Mouse (Mus musculus): ENCODE data around the gene Fras1. TPM values are rescaled to one million over a fixed set of nuclear protein-coding genes. Genes with fewer than 3 reads are reported as not detected.

Fras1 gene
- polyA plus RNA-seq, 1 experiment from 2014 or later = 43.9 TPM

GRCm38 (mm10) chr5:96675676-96676075, 301.9 kb downstream of the Fras1 start:
- H3K9me3 ChIP-seq (replicated peaks; ENCODE audit: control insufficient read depth, low read length) = no peaks in the 10 kb centered on the region
- no peak overlapping the region for H3K9ac ChIP-seq (ENCODE audit: low read depth, low read length)
- H3K27me3 ChIP-seq (ENCODE audit: control insufficient read depth, insufficient read depth, low read length) = no peaks in the 10 kb centered on the region
- ATAC-seq (replicated peaks; ENCODE audit: insufficient number of reproducible peaks, low FRiP score, low TSS enrichment) = no peak
- peaks cover 3% of the 10 kb centered on the region; the same call in 1 of the 2 replicates for H3K36me3 ChIP-seq (ENCODE audit: control insufficient read depth, insufficient read depth, low read length)
- no peak overlapping the region for H3K4me3 ChIP-seq (ENCODE audit: low read depth, low read length)
- WGBS (ENCODE audit: insufficient replicate concordance) = 89% methylated on average over 4 of the region's 4 CpGs
- H3K4me2 ChIP-seq = no peak overlapping the region
- H3K27ac ChIP-seq (ENCODE audit: low read depth, low read length) = no peak overlapping the region
- H3K4me1 ChIP-seq (ENCODE audit: control insufficient read depth, insufficient read depth, low read length) = peaks cover under 1% of the 10 kb centered on the region; the same call in 1 of the 2 replicates

- no peak overlapping the region for H3K4me2 ChIP-seq
- H3K27me3 ChIP-seq (ENCODE audit: control insufficient read depth, insufficient read depth, low read length) = no peaks in the 10 kb centered on the region
- H3K36me3 ChIP-seq (ENCODE audit: control insufficient read depth, insufficient read depth, low read length) = peaks cover 3% of the 10 kb centered on the region; the same call in 1 of the 2 replicates
- peaks cover 6% of the 10 kb centered on the region for H3K4me1 ChIP-seq (ENCODE audit: control insufficient read depth, insufficient read depth, low read length)
- no peak for ATAC-seq (replicated peaks; ENCODE audit: insufficient number of reproducible peaks, low FRiP score, low TSS enrichment)
- H3K9ac ChIP-seq (ENCODE audit: low read depth, low read length) = no peak overlapping the region
- no peaks in the 10 kb centered on the region for H3K9me3 ChIP-seq (replicated peaks; ENCODE audit: control insufficient read depth, low read length)
- no peak overlapping the region for H3K4me3 ChIP-seq (ENCODE audit: low read depth, low read length)
- no peak overlapping the region for H3K27ac ChIP-seq (ENCODE audit: low read depth, low read length)
- WGBS (ENCODE audit: insufficient replicate concordance) = 23% methylated on average over 2 of the region's 2 CpGs
Measured at GRCm38 (mm10) chr5:96677498-96677897, 303.7 kb downstream of the Fras1 start.

DNA sequence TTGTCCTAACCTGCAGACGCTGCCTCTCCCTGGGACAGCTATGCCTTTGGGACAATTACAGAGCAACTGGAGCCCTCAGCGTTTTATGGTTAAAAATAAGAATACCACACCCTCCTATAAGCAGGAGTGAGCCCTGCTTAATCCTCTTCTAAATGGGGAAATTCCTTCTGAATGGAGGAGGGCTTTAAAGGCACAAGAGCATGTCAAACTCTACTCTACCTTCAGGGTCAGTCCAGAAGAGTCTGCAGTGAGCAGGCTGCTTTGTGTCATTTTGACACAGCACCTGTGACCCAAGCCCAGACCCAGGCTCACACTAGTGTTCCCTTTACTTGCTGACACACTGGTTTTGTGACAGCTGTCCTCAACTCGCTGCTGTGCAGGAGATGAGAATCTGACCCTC, 307.3 kb downstream of the Fras1 start:
- ATAC-seq (replicated peaks; ENCODE audit: insufficient number of reproducible peaks, low FRiP score, low TSS enrichment) = no peak
- no peaks in the 10 kb centered on the region for H3K27me3 ChIP-seq (ENCODE audit: control insufficient read depth, insufficient read depth, low read length)
- peaks cover 6% of the 10 kb centered on the region for H3K4me1 ChIP-seq (ENCODE audit: control insufficient read depth, insufficient read depth, low read length)
- WGBS (ENCODE audit: insufficient replicate concordance) = 41% methylated on average over 3 of the region's 3 CpGs
- no peak overlapping the region for H3K4me3 ChIP-seq (ENCODE audit: low read depth, low read length)
- no peak overlapping the region for H3K27ac ChIP-seq (ENCODE audit: low read depth, low read length)
- H3K4me2 ChIP-seq = no peak overlapping the region
- H3K36me3 ChIP-seq (ENCODE audit: control insufficient read depth, insufficient read depth, low read length) = no peaks in the 10 kb centered on the region
- H3K9me3 ChIP-seq (replicated peaks; ENCODE audit: control insufficient read depth, low read length) = no peaks in the 10 kb centered on the region
- H3K9ac ChIP-seq (ENCODE audit: low read depth, low read length) = no peak overlapping the region

DNA sequence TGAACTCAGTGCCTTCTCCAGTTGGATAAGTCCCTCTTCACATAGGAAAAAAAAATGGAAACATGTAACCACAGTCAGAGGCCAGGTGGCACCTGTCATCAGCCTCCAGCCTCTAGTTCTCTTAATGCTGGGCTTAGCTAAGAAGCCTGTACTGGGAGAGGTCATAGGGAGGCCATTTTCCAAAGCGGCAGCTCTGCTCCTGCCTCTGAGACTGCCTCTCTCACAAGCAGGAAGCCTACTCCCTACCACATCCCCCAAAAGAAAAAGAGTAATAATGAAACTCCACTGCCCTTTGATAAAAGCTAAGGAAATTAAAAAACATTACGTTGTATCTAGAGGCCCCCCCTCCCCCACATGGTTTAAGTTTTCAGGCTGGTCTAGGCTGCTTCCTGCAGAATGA, 309.0 kb downstream of the Fras1 start:
- WGBS (ENCODE audit: insufficient replicate concordance) = 69% methylated on average over 2 of the region's 2 CpGs
- no peak overlapping the region for H3K4me2 ChIP-seq
- no peak overlapping the region for H3K27ac ChIP-seq (ENCODE audit: low read depth, low read length)
- ATAC-seq (replicated peaks; ENCODE audit: insufficient number of reproducible peaks, low FRiP score, low TSS enrichment) = no peak
- no peak overlapping the region for H3K9ac ChIP-seq (ENCODE audit: low read depth, low read length)
- H3K4me3 ChIP-seq (ENCODE audit: low read depth, low read length) = no peak overlapping the region
- H3K9me3 ChIP-seq (replicated peaks; ENCODE audit: control insufficient read depth, low read length) = no peaks in the 10 kb centered on the region
- H3K27me3 ChIP-seq (ENCODE audit: control insufficient read depth, insufficient read depth, low read length) = no peaks in the 10 kb centered on the region
- H3K4me1 ChIP-seq (ENCODE audit: control insufficient read depth, insufficient read depth, low read length) = peaks cover 6% of the 10 kb centered on the region
- H3K36me3 ChIP-seq (ENCODE audit: control insufficient read depth, insufficient read depth, low read length) = no peaks in the 10 kb centered on the region

- no peaks in the 10 kb centered on the region for H3K9me3 ChIP-seq (replicated peaks; ENCODE audit: control insufficient read depth, low read length)
- no peaks in the 10 kb centered on the region for H3K27me3 ChIP-seq (ENCODE audit: control insufficient read depth, insufficient read depth, low read length)
- no peak overlapping the region for H3K27ac ChIP-seq (ENCODE audit: low read depth, low read length)
- no peak for ATAC-seq (replicated peaks; ENCODE audit: insufficient number of reproducible peaks, low FRiP score, low TSS enrichment)
- H3K4me3 ChIP-seq (ENCODE audit: low read depth, low read length) = no peak overlapping the region
- H3K4me2 ChIP-seq = no peak overlapping the region
- no peaks in the 10 kb centered on the region for H3K4me1 ChIP-seq (ENCODE audit: control insufficient read depth, insufficient read depth, low read length)
- no peaks in the 10 kb centered on the region for H3K36me3 ChIP-seq (ENCODE audit: control insufficient read depth, insufficient read depth, low read length)
- 62% methylated on average over 2 of the region's 2 CpGs for WGBS (ENCODE audit: insufficient replicate concordance)
- no peak overlapping the region for H3K9ac ChIP-seq (ENCODE audit: low read depth, low read length)
Measured at GRCm38 (mm10) chr5:96688885-96689284, 315.1 kb downstream of the Fras1 start.

GRCm38 (mm10) chr5:96698972-96699371, 325.2 kb downstream of the Fras1 start:
- Histone ChIP-seq H3K9me3 (replicated peaks; ENCODE audit: control insufficient read depth, low read length) (no peaks in the 10 kb centered on the region), H3K4me3 (ENCODE audit: low read depth, low read length) (no peak overlapping the region), H3K4me2 (no peak overlapping the region), H3K4me1 (ENCODE audit: control insufficient read depth, insufficient read depth, low read length) (no peaks in the 10 kb centered on the region), H3K9ac (ENCODE audit: low read depth, low read length) (no peak overlapping the region), H3K27me3 (ENCODE audit: control insufficient read depth, insufficient read depth, low read length) (no peaks in the 10 kb centered on the region), H3K27ac (ENCODE audit: low read depth, low read length) (no peak overlapping the region), H3K36me3 (ENCODE audit: control insufficient read depth, insufficient read depth, low read length) (0 out of 2 replicates have a peak, but pooled peaks cover 3% of the 10 kb centered on the region)
- ATAC-seq (replicated peaks; ENCODE audit: insufficient number of reproducible peaks, low FRiP score, low TSS enrichment) = no peak
- WGBS (ENCODE audit: insufficient replicate concordance) = 78% methylated on average over 8 of the region's 8 CpGs

GRCm38 (mm10) chr5:96702706-96703625, 329.2 kb downstream of the Fras1 start:
- no peaks in the 10 kb centered on the region for H3K27me3 ChIP-seq (ENCODE audit: control insufficient read depth, insufficient read depth, low read length)
- 53% methylated on average over 22 of the region's 22 CpGs for WGBS (ENCODE audit: insufficient replicate concordance)
- H3K4me1 ChIP-seq (ENCODE audit: control insufficient read depth, insufficient read depth, low read length) = no peaks in the 10 kb centered on the region
- no peak overlapping the region for H3K4me3 ChIP-seq (ENCODE audit: low read depth, low read length)
- ATAC-seq (replicated peaks; ENCODE audit: insufficient number of reproducible peaks, low FRiP score, low TSS enrichment) = no peak
- H3K9me3 ChIP-seq (replicated peaks; ENCODE audit: control insufficient read depth, low read length) = no peaks in the 10 kb centered on the region
- H3K27ac ChIP-seq (ENCODE audit: low read depth, low read length) = no peak overlapping the region
- H3K36me3 ChIP-seq (ENCODE audit: control insufficient read depth, insufficient read depth, low read length) = peaks cover 3% of the 10 kb centered on the region; the same call in 1 of the 2 replicates
- H3K4me2 ChIP-seq = no peak overlapping the region
- no peak overlapping the region for H3K9ac ChIP-seq (ENCODE audit: low read depth, low read length)

DNA sequence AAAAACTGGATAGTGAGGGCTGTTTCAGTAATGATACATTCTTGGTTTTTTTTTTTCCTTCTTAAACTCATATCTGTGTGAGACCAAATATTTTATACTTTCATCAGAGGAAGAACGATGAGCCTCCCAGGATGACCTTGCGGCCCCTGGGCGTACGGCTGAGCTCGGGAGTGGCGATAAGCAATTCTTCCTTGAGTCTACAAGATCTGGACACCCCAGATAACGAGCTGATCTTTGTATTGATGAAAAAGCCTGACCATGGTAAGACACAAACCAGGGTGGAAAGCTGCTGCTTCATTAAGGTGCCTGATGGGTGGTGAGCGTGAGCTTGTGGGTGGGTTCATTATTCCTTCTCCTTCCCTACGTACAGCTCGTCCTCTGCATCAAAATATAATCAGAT, 334.8 kb downstream of the Fras1 start:
- Histone ChIP-seq H3K9ac (ENCODE audit: low read depth, low read length) (no peak overlapping the region), H3K27me3 (ENCODE audit: control insufficient read depth, insufficient read depth, low read length) (no peaks in the 10 kb centered on the region), H3K4me2 (no peak overlapping the region), H3K9me3 (replicated peaks; ENCODE audit: control insufficient read depth, low read length) (no peaks in the 10 kb centered on the region), H3K4me1 (ENCODE audit: control insufficient read depth, insufficient read depth, low read length) (peaks cover 4% of the 10 kb centered on the region; the same call in 1 of the 2 replicates), H3K4me3 (ENCODE audit: low read depth, low read length) (no peak overlapping the region), H3K27ac (ENCODE audit: low read depth, low read length) (no peak overlapping the region), H3K36me3 (ENCODE audit: control insufficient read depth, insufficient read depth, low read length) (peaks cover 5% of the 10 kb centered on the region; the same call in 1 of the 2 replicates)
- 77% methylated on average over 10 of the region's 10 CpGs for WGBS (ENCODE audit: insufficient replicate concordance)
- ATAC-seq (replicated peaks; ENCODE audit: insufficient number of reproducible peaks, low FRiP score, low TSS enrichment) = no peak
